Mouse (Mus musculus): ENCODE data around the gene Dennd1a.

DNA sequence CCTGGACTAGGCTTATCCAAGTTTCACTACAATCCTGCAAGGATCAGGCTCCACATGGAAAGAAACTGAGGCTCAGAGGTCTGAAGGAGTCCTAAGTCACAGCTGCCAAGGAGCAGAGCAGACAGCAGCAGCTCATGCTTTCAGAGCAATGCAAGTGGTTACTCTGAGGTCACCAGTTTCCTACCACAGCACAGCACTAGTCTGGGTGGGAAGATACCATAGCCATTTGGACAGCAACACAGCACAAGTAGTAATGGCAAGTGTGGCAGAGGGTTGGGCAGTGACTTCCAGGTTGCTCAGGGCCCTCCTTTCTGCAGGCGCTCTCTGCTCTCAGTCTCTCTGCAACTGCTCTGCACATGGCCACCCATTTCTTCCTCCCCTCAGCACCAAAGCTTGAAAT is 354.9 kb downstream of the Dennd1a start:
- TF ChIP-seq CTCF (IDR thresholded peaks at IDR 0.05; ENCODE audit: insufficient read depth, low read length), result no peak
- no peak for TF ChIP-seq POLR2A (IDR thresholded peaks at IDR 0.05; ENCODE audit: borderline replicate concordance, extremely low read depth, low read depth, low read length)
